Mouse (Mus musculus): ENCODE data around the gene Zswim4. TPM values are rescaled to one million over a fixed set of nuclear protein-coding genes. Genes with fewer than 3 reads are reported as not detected.

Gene Zswim4
- polyA plus RNA-seq, 1 experiment from 2014 or later = 41.1 TPM

DNA sequence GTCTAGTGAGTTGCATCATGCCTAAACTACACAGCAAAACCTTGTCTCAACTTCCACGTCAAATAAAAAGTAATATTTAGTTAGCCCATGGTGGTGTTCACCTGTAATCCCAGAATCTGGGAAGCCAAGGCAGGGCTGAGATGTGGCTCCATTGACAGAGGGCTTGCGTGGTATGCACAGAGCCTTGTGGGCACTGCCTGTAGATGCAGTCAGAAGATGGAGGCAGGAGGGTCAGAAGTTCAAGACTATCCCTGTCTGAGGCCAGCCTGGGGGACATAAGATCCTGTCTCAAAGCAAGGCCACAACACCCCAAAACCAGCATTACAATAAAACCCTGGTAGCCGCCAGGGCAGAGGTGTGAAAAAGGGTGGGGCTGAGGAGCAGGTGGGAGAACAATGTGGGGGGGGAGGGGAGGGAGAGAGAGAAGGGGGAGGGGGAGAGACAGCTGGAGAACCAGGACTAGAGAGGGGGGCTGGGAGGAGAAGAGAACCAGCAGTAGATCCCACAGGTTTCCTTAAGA, 42.6 kb downstream of the Zswim4 start:
- peaks cover 37% of the 10 kb centered on the region for H3K4me1 ChIP-seq
- H3K27ac ChIP-seq (replicated peaks) = no peak overlapping the region
- no peaks in the 10 kb centered on the region for H3K36me3 ChIP-seq
- 67% methylated on average over 3 of the region's 3 CpGs for WGBS
- ATAC-seq (replicated peaks) = no peak
- H3K9me3 ChIP-seq = no peaks in the 10 kb centered on the region
- no peak overlapping the region for H3K9ac ChIP-seq (replicated peaks)
- no peaks in the 10 kb centered on the region for H3K27me3 ChIP-seq
- H3K4me2 ChIP-seq (replicated peaks) = no peak overlapping the region
- H3K4me3 ChIP-seq = no peak overlapping the region

DNA sequence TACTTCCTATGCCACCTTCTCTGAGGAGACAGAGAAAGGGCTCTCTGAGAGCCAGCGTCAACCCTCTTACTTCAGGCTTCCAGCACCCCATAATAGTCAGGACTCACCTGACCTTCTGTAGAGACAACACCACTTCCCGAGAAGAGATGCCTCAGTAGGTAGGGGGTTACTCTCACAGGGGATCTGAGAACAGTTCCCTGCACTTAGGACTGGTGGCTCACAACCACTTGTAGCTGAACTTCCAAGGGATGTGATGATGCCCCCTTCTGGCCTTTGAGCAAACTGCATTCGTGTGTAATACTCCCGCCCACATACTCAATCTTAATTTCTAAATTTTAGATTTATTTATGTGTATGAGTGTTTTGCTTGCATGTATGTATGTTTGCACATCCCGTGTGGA, 43.3 kb downstream of the Zswim4 start:
- WGBS = 85% methylated on average over 5 of the region's 5 CpGs
- Histone ChIP-seq H3K27ac (replicated peaks) (no peak overlapping the region), H3K36me3 (no peaks in the 10 kb centered on the region), H3K27me3 (no peaks in the 10 kb centered on the region), H3K9me3 (no peaks in the 10 kb centered on the region), H3K9ac (replicated peaks) (no peak overlapping the region), H3K4me1 (peaks cover 31% of the 10 kb centered on the region), H3K4me2 (replicated peaks) (no peak overlapping the region), H3K4me3 (no peak overlapping the region)
- no peak for ATAC-seq (replicated peaks)

DNA sequence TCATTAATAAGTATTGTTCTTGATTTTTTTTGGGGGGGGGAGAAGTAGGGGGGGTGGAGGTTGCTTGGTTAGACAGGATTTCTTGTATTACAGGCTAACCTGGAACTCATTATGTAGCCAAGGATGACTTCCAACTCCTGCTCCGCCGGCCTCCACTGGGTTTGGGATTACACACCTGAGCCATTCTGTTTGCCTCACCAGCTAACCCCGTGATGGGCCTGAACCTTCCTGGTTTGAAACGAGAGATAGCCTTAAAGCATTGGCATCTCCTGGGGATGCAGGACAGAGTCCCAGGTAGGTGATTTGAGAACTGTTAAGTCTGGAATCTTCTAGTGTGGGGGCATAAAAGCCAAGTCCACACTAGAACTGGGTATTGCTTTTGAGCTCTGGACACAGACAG, 43.7 kb downstream of the Zswim4 start:
- Histone ChIP-seq H3K4me3 (no peak overlapping the region), H3K27me3 (no peaks in the 10 kb centered on the region), H3K4me1 (peaks cover 27% of the 10 kb centered on the region), H3K36me3 (no peaks in the 10 kb centered on the region), H3K27ac (replicated peaks) (no peak overlapping the region), H3K9ac (replicated peaks) (no peak overlapping the region), H3K4me2 (replicated peaks) (no peak overlapping the region), H3K9me3 (no peaks in the 10 kb centered on the region)
- whole genome bisulfite sequencing = 72% methylated on average over 4 of the region's 4 CpGs
- no peak for ATAC-seq (replicated peaks)

DNA sequence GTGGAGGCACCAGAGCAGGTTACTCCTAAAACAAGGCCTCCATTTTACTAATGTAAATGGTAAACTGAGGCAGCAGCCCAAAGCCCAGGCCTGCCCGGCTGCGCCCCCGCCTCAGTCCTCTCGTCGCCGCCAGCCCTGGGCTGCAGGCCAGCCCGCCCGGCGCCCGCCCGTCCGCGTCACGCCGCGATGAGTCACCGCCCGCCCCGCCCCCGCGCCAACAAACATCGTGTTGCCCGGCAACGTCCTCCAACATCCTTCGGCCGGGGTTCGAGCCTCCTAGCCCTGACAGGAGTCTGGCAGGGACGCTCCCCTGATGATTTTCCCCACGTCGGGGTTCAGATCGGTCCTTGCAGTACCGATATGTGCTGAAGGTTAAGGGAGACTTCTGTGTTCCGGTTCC, 44.3 kb downstream of the Zswim4 start:
- H3K4me1 ChIP-seq = peaks cover 21% of the 10 kb centered on the region
- 0 out of 2 replicates have a peak overlapping the region, but pooled peaks have one; percentile 52 for H3K27ac ChIP-seq (replicated peaks)
- H3K27me3 ChIP-seq = no peaks in the 10 kb centered on the region; the same call in 1 of the 2 replicates
- no peaks in the 10 kb centered on the region for H3K9me3 ChIP-seq
- peak; percentile 42; the same call in 1 of the 2 replicates for ATAC-seq (replicated peaks)
- H3K4me2 ChIP-seq (replicated peaks) = peak overlapping the region; percentile 29
- no peaks in the 10 kb centered on the region for H3K36me3 ChIP-seq
- H3K4me3 ChIP-seq = peak overlapping the region; percentile 16
- H3K9ac ChIP-seq (replicated peaks) = peak overlapping the region; percentile 13; the same call in 1 of the 2 replicates
- 3% methylated on average over 33 of the region's 33 CpGs for WGBS

DNA sequence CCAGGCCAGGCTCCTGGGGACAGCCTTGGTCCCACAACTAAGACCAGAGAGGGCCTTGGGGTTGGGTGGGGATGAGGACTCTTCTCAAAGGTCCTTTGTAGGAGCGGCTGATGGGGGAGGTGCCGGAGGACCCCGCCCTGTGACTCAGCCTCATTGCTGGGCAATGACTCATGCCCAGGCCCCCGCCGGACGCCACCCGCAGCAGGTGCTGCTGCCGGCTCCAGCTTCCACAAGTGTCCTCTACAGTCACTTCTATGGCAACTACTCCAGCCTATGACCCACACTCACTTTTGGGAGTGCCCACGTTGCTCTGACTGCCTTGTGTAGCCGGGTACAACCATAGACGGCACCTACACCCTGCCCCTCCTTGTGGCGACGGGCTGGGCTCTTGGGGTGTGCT, 44.8 kb downstream of the Zswim4 start:
- H3K4me2 ChIP-seq (replicated peaks) = peak overlapping the region; percentile 29; the same call in 1 of the 2 replicates
- H3K9me3 ChIP-seq = no peaks in the 10 kb centered on the region
- no peaks in the 10 kb centered on the region; the same call in 1 of the 2 replicates for H3K27me3 ChIP-seq
- H3K36me3 ChIP-seq = no peaks in the 10 kb centered on the region
- H3K4me3 ChIP-seq = no peak overlapping the region
- 36% methylated on average over 13 of the region's 13 CpGs for WGBS
- H3K27ac ChIP-seq (replicated peaks) = peak overlapping the region; percentile 52
- H3K9ac ChIP-seq (replicated peaks) = no peak overlapping the region
- peaks cover 19% of the 10 kb centered on the region for H3K4me1 ChIP-seq
- ATAC-seq (replicated peaks) = peak; percentile 35; the same call in 1 of the 2 replicates

DNA sequence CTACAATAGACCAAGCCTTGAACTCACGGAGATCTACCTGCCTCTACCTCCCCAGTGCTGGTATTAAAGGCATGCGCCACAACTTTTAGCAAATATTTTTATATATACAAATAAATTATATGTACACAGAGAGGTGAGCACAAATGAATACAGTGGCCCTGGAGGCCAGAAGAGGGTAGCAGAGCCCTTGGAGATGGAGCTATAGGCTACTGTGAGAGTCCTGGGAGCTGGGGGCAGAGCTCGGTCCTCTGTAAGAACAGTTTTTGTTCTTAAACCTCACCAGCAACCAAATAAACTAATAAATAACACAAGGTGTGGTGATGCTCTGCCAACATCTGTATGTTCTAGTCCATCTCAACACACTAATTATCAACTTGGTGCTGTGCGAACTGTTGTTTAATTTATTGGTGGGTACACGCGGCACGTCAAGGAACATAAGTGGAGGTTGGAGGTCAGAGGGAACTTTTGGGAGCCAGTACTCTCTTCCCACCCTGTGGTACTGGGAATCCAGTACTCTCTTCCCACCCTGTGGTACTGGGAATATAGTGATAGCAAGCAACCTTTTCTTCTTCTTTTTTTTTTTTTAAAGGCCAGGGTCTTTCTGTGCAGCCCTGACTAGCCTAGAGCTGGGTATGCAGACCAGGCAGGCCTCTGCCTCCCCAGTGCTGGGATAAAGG, 46.5 kb downstream of the Zswim4 start:
- no peak for ATAC-seq (replicated peaks)
- Histone ChIP-seq H3K4me2 (replicated peaks) (no peak overlapping the region), H3K9me3 (no peaks in the 10 kb centered on the region), H3K27ac (replicated peaks) (no peak overlapping the region), H3K36me3 (no peaks in the 10 kb centered on the region), H3K27me3 (no peaks in the 10 kb centered on the region; the same call in 1 of the 2 replicates), H3K9ac (replicated peaks) (no peak overlapping the region), H3K4me3 (no peak overlapping the region), H3K4me1 (peaks cover 24% of the 10 kb centered on the region)
- 95% methylated on average over 7 of the region's 7 CpGs for WGBS

DNA sequence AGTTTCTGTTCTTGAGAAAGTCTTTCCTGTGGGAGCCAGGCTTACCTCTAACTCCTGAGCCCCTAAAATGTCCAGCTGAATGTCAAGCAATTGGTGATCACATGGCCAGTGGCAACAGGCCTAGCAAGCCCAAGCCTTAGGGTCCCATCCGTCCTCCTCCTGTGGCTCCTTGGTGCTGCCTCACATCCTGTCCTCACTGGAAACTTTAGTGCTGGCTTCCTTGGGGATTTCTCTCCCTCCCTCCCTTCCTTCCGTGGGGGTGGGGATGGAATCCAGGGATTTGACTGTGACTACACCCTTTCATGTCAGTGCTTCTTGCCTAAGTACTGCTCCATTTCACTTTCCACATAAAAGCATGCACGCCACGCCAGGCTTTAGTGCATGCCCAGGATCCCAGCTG, 47.3 kb downstream of the Zswim4 start:
- 62% methylated on average over 4 of the region's 4 CpGs for WGBS
- no peaks in the 10 kb centered on the region for H3K36me3 ChIP-seq
- no peak overlapping the region for H3K27ac ChIP-seq (replicated peaks)
- no peak overlapping the region for H3K4me2 ChIP-seq (replicated peaks)
- peaks cover 27% of the 10 kb centered on the region for H3K4me1 ChIP-seq
- no peak for ATAC-seq (replicated peaks)
- H3K9ac ChIP-seq (replicated peaks) = no peak overlapping the region
- H3K4me3 ChIP-seq = no peak overlapping the region
- H3K9me3 ChIP-seq = no peaks in the 10 kb centered on the region
- H3K27me3 ChIP-seq = no peaks in the 10 kb centered on the region; the same call in 1 of the 2 replicates

DNA sequence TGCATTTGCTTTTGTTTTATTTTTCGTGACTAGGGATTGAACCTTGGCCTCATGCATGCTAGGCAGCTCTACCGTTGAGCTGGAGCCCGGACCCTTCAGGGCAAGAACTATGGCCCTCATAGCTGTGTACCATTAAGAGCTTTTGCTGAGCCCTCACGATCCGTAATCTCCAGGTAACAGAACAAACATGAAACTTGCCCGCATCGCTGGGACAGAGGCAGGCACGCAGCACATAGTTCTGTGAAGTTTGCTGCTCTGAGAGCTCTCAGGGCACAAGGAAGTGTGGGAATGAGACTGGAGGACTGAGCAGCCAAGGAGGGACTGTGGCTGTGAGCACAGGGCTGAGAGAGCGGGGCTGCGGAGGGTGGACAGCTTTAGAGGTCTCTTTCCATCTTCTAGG, 48.2 kb downstream of the Zswim4 start:
- no peak for ATAC-seq (replicated peaks)
- no peak overlapping the region for H3K27ac ChIP-seq (replicated peaks)
- no peaks in the 10 kb centered on the region for H3K9me3 ChIP-seq
- H3K4me2 ChIP-seq (replicated peaks) = no peak overlapping the region
- H3K9ac ChIP-seq (replicated peaks) = no peak overlapping the region
- no peaks in the 10 kb centered on the region for H3K36me3 ChIP-seq
- H3K4me1 ChIP-seq = peaks cover 35% of the 10 kb centered on the region
- no peak overlapping the region for H3K4me3 ChIP-seq
- H3K27me3 ChIP-seq = no peaks in the 10 kb centered on the region; the same call in 1 of the 2 replicates
- WGBS = 89% methylated on average over 10 of the region's 10 CpGs

DNA sequence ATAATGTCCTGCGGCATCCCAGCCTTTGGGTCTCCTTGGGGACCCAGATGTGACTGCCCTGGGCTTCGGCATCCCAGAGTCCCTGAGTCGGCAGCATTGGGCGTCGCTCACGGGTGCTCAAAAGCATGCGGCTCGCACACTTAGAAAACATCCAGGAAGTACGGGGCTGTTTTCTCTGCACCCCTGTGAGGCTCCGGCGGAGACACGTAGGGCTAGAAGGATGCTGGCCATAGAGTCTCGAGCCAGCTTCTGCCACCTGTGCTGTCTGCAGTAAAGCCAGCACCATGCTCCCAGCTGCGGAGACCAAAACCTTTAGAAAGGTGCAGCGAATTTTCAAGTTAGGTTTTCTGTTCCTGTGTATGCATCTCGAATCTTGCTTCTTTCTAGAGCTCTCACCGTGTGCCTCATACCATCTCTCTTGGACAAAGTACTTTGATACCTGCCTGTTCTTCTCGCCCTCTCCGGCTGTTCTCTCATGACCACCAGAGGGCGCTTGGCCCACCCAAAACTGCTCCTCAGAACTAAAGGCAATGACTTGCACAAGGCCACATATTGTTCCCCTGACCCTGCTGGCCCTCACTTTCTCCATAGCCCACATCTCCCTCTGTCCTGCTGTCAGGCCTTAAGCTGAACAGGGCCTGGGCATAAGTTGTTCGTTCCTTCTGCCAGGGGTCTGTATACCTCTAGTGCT, 49.6 kb downstream of the Zswim4 start:
- H3K9me3 ChIP-seq = no peaks in the 10 kb centered on the region
- H3K4me3 ChIP-seq = peak overlapping the region; percentile 30
- peaks cover 36% of the 10 kb centered on the region for H3K4me1 ChIP-seq
- 4% methylated on average over 21 of the region's 21 CpGs for WGBS
- H3K9ac ChIP-seq (replicated peaks) = peak overlapping the region; percentile 36
- no peak for ATAC-seq (replicated peaks)
- H3K36me3 ChIP-seq = no peaks in the 10 kb centered on the region
- peak overlapping the region; percentile 63 for H3K4me2 ChIP-seq (replicated peaks)
- H3K27ac ChIP-seq (replicated peaks) = 0 out of 2 replicates have a peak overlapping the region, but pooled peaks have one; percentile 28
- H3K27me3 ChIP-seq = no peaks in the 10 kb centered on the region; the same call in 1 of the 2 replicates

DNA sequence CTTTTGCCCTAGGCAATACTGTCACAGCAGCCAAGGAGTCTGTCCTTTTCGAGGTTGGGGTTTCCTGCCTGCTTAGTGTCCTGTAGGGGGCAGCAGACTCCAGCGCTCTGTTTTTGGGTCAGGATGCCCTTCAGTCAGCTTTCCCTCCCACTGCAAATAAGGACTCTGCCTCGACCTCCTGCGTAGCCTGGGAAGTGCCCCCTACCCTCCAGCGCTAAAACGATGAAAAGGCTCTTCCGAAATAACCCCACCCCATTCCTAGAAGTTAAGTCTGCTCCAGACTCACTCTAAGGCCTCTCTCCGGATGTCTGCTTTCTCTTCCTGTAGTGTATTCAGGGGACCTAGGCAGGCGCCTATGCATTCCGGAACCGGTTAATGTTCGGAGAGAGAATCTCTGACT, 50.3 kb downstream of the Zswim4 start:
- H3K36me3 ChIP-seq = no peaks in the 10 kb centered on the region
- peak overlapping the region; percentile 63 for H3K4me2 ChIP-seq (replicated peaks)
- H3K27me3 ChIP-seq = no peaks in the 10 kb centered on the region; the same call in 1 of the 2 replicates
- no peak; the same call in 1 of the 2 replicates for ATAC-seq (replicated peaks)
- peaks cover 35% of the 10 kb centered on the region for H3K4me1 ChIP-seq
- no peaks in the 10 kb centered on the region for H3K9me3 ChIP-seq
- H3K27ac ChIP-seq (replicated peaks) = 0 out of 2 replicates have a peak overlapping the region, but pooled peaks have one; percentile 28
- 1% methylated on average over 12 of the region's 12 CpGs for WGBS
- peak overlapping the region; percentile 30 for H3K4me3 ChIP-seq
- peak overlapping the region; percentile 36 for H3K9ac ChIP-seq (replicated peaks)

DNA sequence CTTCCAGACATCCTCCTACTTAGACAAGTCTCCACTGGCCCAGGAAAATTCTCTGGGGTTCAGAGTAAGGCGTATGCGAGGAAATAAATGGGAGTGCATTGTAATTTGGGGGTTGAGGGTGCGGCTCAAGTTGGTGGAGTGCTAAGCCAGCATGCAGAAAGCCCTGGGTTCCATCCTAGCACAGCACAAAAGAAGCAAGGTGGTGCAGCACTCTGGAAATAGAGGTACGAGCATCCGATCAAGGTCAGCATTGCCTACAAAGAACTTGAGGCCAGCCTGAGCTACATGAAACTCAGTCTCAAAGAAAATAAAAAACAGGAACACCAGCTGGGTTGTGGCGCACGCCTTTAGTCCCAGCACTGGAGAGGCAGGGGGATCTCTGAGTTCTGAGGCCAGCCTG, 51.7 kb downstream of the Zswim4 start, which contains the start of gene Nanos3:
TSS of gene Nanos3 (minus strand) at position 101 of the 400 bp plus-strand sequence.
- no peaks in the 10 kb centered on the region for H3K9me3 ChIP-seq
- H3K9ac ChIP-seq (replicated peaks) = peak within 1 kb of the TSS; percentile 98
- peak within 1 kb of the TSS; percentile 96 for H3K27ac ChIP-seq (replicated peaks)
- H3K4me1 ChIP-seq = peaks cover 46% of the 10 kb centered on the region
- no peaks in the 10 kb centered on the region; the same call in 1 of the 2 replicates for H3K27me3 ChIP-seq
- peak within 1 kb of the TSS; percentile 82 for H3K4me2 ChIP-seq (replicated peaks)
- 95% methylated on average over 7 of the region's 7 CpGs for WGBS
- ATAC-seq (replicated peaks) = no peak
- H3K36me3 ChIP-seq = no peaks in the 10 kb centered on the region
- peak within 1 kb of the TSS; percentile 78 for H3K4me3 ChIP-seq
